ENCODE assay signal across 11 mouse cellular contexts in genomic region chr11:109348408-109348807, GRCm38 (mm10). TPM values are rescaled to one million over a fixed set of nuclear protein-coding genes. Genes with fewer than 3 reads are reported as not detected.
DNase-seq lines count a peak whose midpoint lies in the region; ATAC-seq and TF ChIP-seq lines count a peak whose summit lies in the region.
"Had no signal": no experiment of that assay in that cellular context is flagged by ENCODE, and none has a peak within 500 bp of the region (broad histone marks: within the 10 kb centered on the region; RNA-seq: fewer than 3 reads in every experiment).

No protein-coding gene starts in this region.

- no peak for TF ChIP-seq POLR2A in lung, adult 2 months (IDR thresholded peaks at IDR 0.05; ENCODE audit: borderline replicate concordance, extremely low read depth, low read depth, low read length)

- ATAC-seq in stomach, embryonic 16.5 days (ENCODE audit: insufficient read depth, low FRiP score) = no peak
- no peak for ATAC-seq in kidney, embryonic 14.5 days (ENCODE audit: low FRiP score, low TSS enrichment)

- peaks cover 28% of the 10 kb centered on the region for H3K4me1 ChIP-seq in lung, adult 2 months (ENCODE audit: control insufficient read depth, insufficient read depth, low read length)
- peaks cover 53% of the 10 kb centered on the region for H3K4me1 ChIP-seq in stomach, embryonic 16.5 days (ENCODE audit: control insufficient read depth, insufficient read depth, low read length)
- H3K4me1 ChIP-seq in kidney, embryonic 14.5 days (ENCODE audit: control insufficient read depth, insufficient read depth, low read length) = 0 out of 2 replicates have a peak, but pooled peaks cover 12% of the 10 kb centered on the region

- no peaks in the 10 kb centered on the region for H3K9me3 ChIP-seq in stomach, embryonic 16.5 days (replicated peaks; ENCODE audit: control insufficient read depth, low read length)
- no peaks in the 10 kb centered on the region for H3K9me3 ChIP-seq in kidney, embryonic 14.5 days (ENCODE audit: control insufficient read depth, low read length)
- H3K9me3 ChIP-seq: hindbrain, embryonic 15.5 days; midbrain, embryonic 10.5 days had no signal

- peak overlapping the region; percentile 95 for H3K27ac ChIP-seq in stomach, embryonic 16.5 days (ENCODE audit: low read length)
- no peak overlapping the region for H3K27ac ChIP-seq in kidney, embryonic 14.5 days (ENCODE audit: low read depth, low read length)
- H3K27ac ChIP-seq: midbrain, embryonic 10.5 days had no signal

- no peak overlapping the region for H3K4me3 ChIP-seq in lung, adult 2 months (replicated peaks; ENCODE audit: extremely low read depth, low read depth, low read length)
- H3K4me3 ChIP-seq in stomach, embryonic 16.5 days (replicated peaks; ENCODE audit: low read length) = no peak overlapping the region
- no peak overlapping the region for H3K4me3 ChIP-seq in kidney, embryonic 14.5 days (ENCODE audit: low read length)
- H3K4me3 ChIP-seq: hindbrain, embryonic 15.5 days; midbrain, embryonic 10.5 days had no signal

- no peak overlapping the region for H3K4me2 ChIP-seq in stomach, embryonic 16.5 days (ENCODE audit: low read depth, low read length)
- no peak overlapping the region for H3K4me2 ChIP-seq in kidney, embryonic 14.5 days (replicated peaks; ENCODE audit: low read depth, low read length)
- H3K4me2 ChIP-seq: hindbrain, embryonic 15.5 days had no signal

- 34% methylated on average over 12 of the region's 12 CpGs for WGBS in lung, adult 2 months
- 70% methylated on average over 12 of the region's 12 CpGs for WGBS in stomach, embryonic 16.5 days
- 77% methylated on average over 12 of the region's 12 CpGs for WGBS in kidney, embryonic 14.5 days

- peak; percentile 38 for DNase-seq in cerebellum, adult 9-10 months
- no peak for DNase-seq in cerebellum, postnatal 36 days
- peak; percentile 47 to 58 for DNase-seq in lung, adult 18-20 months
- DNase-seq in lung, adult 2 months = no peak
- DNase-seq in lung, postnatal 10 days = peak; percentile 78
- no peak for DNase-seq in urinary bladder, postnatal 14 days (ENCODE audit: low spot score)
- DNase-seq: right cerebral cortex, postnatal 4 days had no signal

- TF ChIP-seq CTCF in lung, adult 2 months (IDR thresholded peaks at IDR 0.05; ENCODE audit: insufficient read depth, low read length) = no peak

- no peaks in the 10 kb centered on the region for H3K36me3 ChIP-seq in stomach, embryonic 16.5 days (ENCODE audit: control insufficient read depth, insufficient read depth, low read length)
- H3K36me3 ChIP-seq in kidney, embryonic 14.5 days (ENCODE audit: control insufficient read depth, insufficient read depth, low read length) = no peaks in the 10 kb centered on the region
- H3K36me3 ChIP-seq: hindbrain, embryonic 15.5 days; midbrain, embryonic 10.5 days had no signal

- no peaks in the 10 kb centered on the region for H3K27me3 ChIP-seq in stomach, embryonic 16.5 days (ENCODE audit: control insufficient read depth, insufficient read depth, low read length)
- H3K27me3 ChIP-seq in kidney, embryonic 14.5 days (ENCODE audit: control insufficient read depth, insufficient read depth, low read length) = no peaks in the 10 kb centered on the region
- H3K27me3 ChIP-seq: hindbrain, embryonic 15.5 days had no signal

- H3K9ac ChIP-seq in stomach, embryonic 16.5 days (ENCODE audit: low read length) = no peak overlapping the region
- no peak overlapping the region for H3K9ac ChIP-seq in kidney, embryonic 14.5 days (ENCODE audit: low read depth, low read length)
- H3K9ac ChIP-seq: hindbrain, embryonic 15.5 days had no signal

RNA-seq across cellular contexts. Expression of gene Gna13, which starts 14.2 kb away (rescaled TPM):
- polyA plus RNA-seq in lung, adult 2 months (2012; rRNA removed) = 39.3 and 42.6 TPM in 2 replicates
- polyA plus RNA-seq in stomach, embryonic 16.5 days (2015; fragmentation: Nextera tagmentation; extraction: Ambion mirVana) = 28.8 and 32.8 TPM in 2 replicates
- polyA plus RNA-seq in kidney, embryonic 14.5 days (2014; fragmentation: Nextera tagmentation; extraction: Ambion mirVana) = 19.0 and 31.0 TPM in 2 replicates

RNA-seq across cellular contexts. Expression of gene Rgs9, which starts 50.5 kb away (rescaled TPM):
- 10.7 and 11.5 TPM in 2 replicates for polyA plus RNA-seq in lung, adult 2 months (2012; rRNA removed)
- 2.1 and 2.3 TPM in 2 replicates for polyA plus RNA-seq in stomach, embryonic 16.5 days (2015; fragmentation: Nextera tagmentation; extraction: Ambion mirVana)
- polyA plus RNA-seq in kidney, embryonic 14.5 days (2014; fragmentation: Nextera tagmentation; extraction: Ambion mirVana) = 1.4 and 2.3 TPM in 2 replicates

Comparison
In these comparisons a context has a peak if more than half of its experiments do, and no peak if none do; other contexts are left out.
1. DNase-seq: peak in cerebellum, adult 9-10 months (single experiment), lung, adult 18-20 months (2 of 2) and lung, postnatal 10 days (single experiment); none in cerebellum, postnatal 36 days (0 of 2), lung, adult 2 months (single experiment) and urinary bladder, postnatal 14 days (single experiment).